Mouse (Mus musculus) fat pad, adult 2 months (tissue): ENCODE data around the gene Meis1.

Source experiments
- DNase-seq: peaks from one replicate; pipeline ENCODE4 v3.0.0-alpha.2; 2011; ENCODE audit warnings: low read depth, low spot score; ENCODE audit errors: extremely low read depth

The Meis1 gene

DNA sequence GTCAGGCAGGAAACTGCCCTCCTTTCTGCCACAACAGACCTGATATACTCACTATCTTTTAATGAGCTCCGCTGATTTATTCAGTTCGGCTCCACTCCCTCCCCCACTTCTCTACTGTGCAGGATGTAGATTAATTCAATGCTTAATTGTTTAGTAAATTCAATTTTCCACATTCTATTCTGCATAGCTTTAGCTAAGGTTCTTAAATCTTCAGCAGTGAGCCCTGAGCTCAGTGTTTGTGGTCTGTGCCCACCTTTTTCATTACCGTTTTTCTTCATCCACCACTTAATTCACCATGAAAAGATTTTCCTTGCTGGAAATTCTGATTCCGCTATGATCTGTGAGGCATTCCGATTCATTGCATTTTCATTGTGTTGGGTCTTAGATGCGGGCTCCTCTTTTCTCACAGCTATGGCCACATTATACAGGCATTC lies 28.5 kb downstream of the Meis1 start:
- no peak for DNase-seq

DNA sequence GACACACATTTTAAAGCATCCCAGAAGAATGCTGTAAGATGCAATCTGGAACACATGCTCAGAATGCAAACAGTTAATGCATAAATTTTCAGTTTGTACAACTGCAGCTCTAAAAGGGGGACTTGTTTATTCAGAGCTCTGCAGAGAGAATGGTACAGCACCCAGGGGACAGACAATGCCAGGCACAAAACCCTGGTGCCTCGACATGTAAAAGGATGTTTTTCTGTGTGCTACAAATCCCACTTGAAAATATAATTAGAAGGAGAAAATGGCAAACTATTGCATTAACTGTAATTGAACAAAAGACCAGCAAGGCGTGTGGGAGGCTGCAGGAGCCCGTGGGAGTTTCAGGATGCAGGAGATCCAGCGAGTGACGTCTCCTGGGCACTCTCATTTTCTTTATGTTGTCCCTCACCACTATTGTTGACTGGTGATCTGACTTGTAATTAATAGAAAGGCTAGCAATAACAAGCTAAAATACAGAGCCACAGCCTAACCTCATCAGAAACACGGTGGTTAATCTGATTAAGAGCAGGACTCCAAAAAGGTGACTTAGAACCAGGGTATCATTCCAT lies 29.0 kb downstream of the Meis1 start:
- DNase-seq, result no peak

DNA sequence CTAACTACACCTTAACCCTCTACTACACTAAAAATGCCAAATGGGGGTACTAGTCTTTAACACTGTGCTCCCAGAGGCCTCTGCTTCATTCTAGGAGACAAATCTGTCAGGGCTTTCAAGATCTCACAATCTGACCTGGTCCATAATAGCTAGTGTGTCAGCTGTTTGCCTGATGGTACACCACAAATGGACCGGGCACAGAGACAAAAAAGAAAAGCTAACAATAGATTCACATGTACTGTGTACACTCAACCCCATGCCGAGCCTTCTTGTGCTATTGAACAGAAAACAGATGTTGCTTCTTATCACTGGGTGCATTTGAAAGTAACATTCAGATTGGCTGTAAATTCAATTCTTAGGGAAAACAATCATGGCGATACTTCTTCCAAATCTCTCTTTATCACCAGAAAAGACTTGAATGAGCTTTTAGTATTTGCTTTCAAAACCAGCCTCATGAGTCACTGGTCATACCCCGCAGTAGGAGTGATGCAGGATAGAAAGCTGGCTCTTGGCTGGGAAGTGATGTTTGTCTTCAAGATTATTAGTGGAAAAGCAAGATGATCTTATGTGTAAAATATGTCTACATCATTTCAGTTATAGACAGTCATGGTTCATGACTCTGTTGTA lies 30.0 kb downstream of the Meis1 start:
- no peak for DNase-seq

DNA sequence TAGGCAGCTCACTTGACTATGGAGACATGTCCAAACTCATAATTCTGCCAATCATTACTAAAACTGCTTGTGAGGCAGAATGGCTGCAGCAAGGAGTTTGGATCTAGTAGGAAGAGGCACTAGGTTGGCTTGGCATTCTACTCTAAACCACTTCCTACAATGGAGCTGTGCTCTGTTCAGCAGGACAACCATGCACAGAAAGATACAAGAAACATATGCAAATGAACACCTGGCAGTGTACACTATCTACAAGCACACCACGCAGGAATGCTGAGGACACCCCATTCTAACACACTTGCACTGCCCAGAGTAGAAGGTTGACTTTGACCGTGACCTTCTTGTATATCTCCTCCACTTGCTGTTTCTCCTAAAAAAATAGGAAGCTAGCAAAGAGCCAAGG lies 35.0 kb downstream of the Meis1 start:
- DNase-seq, result no peak

DNA sequence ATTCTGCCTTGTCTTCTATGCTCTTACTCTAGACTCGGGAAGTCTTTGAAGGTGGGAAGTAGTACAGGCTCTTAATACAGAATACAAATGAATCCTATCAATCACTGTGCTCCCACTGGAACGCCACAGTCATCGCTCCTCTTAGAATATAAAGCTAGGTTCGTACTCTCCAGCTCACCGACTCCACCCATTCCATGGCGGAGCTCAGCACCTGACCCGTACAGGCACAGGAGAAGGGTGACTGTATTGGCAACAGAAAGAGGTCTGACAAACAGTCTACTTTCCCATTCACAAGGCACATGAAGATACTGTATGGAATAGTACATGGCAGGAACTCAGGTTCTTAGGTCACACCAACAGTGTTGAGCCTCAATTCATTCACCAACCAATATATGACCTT lies 35.5 kb downstream of the Meis1 start:
- DNase-seq, result no peak

DNA sequence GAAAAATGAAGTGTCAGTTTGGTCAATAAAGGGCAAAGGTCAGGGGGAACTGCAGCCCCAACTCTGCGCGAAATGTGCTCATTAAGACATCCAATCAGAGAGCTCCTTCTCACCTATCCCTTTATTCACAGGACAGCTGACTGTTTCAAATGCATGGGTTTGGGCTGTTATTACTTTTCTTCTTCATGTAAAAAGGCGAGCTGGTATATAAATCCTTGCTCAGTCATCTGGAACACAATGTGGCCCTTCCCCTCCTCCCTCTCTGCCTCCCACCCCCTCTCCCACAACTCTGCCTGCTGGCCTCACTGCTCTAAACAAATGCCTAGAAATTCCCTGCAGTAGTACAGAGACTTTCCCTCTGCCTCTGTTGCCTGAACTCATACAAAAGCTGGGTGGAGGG lies 36.5 kb downstream of the Meis1 start:
- DNase-seq, result no peak

DNA sequence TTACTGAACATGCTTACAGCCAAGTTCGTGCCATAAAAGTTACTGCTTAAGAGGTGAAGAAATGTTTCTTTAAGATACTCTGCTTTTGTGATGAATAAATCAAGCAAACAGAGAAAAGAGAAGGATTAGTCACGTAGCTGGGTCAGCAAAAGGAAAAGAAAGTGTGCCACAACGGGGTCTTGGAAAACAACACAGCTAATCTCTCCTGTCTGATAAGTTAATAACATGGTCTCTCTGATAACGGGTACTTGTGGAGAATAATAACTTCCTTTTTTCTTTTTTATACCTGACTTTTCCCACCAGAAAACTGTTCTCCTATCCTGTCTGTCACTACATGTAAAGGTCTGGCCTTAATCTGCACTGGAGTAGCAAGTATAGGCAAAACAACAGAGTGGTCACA lies 37.4 kb downstream of the Meis1 start:
- DNase-seq, result no peak

DNA sequence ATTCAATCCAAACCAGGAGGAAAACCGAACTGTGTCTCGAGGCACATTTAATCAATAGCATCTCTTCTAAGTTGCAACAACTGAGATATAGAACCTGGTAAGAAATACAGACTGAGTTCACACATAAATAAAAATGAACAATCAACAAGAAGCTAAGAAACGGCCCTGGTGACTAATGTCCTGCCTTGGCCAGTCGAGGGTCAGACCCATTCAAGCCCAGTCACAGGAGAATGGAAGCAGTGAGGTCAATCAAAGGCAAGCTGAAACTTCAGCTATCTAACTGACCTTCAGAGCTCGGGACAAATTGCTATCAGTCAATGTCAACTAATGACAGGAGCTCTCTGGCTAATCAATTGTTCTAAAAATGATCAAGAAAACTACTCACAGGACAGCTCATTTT lies 38.2 kb downstream of the Meis1 start:
- DNase-seq, result no peak

DNA sequence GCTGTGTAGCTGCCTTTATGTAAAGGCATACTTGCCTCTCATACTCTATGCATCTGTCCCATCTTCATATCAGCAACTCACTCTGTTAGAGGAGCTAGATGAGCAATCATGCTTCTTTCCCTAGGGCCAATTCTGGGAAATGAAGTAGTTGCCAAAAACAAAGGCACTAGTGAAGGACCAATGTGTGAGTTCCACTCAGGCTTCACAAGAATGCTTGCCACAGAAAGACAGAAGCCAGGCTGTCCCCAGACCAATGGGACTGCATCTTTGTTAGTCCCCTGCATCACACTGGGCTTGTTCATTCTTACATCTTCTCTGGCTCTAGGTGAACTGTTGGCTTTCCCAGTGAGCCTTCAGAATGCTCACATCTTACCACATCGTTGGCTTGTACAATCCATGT lies 43.7 kb downstream of the Meis1 start:
- DNase-seq, result no peak

DNA sequence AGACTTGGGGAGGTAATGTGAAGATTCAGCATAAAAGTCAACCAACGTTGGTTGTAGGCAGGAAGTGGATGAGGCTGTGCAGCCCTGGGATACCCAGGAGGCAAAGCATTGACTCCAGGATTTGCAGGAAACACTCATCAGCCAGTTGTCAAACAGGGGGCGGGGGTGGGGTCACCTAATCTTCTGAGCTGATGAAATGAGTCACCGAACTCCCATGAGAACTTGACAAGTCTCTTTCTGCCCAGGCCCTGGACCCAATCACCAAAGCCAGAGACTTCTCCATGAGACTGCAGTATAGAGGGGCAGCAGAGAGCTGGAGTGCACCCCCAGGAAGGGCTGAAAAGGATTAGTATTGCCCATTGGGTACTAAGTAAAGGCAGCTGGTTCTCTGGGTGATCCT lies 45.0 kb downstream of the Meis1 start:
- DNase-seq, result no peak

DNA sequence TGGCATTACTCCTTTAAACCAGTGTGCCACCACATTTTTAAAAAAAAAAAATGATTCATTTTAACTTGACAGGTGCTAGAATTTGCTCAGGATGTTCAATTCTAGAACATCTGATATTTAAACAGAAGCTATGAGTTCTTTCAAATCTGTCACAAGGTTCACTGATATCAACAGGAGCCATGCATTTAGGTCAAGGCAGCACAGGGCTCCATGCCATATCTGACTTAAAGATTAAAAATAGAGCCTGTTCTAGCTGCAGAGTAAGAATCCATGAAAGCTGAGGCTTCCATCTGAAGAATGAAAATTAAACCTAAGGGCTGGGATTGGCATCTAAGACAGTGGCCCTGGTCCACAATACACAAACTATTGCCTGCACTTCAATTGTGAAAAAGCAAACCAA lies 45.8 kb downstream of the Meis1 start:
- DNase-seq, result no peak

DNA sequence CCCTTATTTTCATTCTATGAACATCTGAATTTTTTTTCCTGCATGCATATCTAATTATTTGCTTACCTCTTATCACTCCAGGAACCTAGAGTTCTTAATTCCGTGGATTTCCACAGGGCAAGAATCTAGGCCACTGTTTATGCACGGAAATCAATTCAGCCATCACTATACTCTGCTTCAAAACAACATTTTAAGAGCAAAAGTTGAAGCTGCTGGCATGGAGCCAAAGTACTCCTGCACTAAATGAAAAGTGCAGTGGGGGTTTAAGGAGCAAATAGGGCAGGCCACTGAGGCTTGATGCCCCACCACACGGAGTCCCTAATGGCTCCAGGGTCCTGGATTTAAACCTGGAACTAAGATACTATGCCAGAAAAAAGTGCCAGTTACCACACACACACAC lies 47.2 kb downstream of the Meis1 start:
- DNase-seq, result no peak

DNA sequence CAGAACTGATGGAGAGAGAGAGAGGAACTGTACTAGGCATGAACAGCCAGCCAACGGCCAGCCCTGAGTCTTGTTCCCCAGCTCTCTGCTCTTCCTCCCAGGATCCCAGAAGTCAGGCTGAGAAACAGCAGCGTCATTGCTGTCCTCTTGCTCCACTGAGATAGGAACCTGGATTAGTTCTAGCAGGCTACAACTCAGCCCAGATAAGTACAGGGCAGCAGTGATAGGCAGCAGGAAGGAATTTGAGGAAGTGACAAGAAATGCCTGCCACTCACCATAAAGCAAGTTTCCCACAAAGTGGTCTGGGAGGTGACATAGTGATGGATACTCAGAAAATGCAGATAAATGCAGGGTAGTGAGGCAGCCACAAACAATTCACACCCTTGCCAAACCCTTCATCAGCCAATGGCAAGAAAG lies 48.9 kb downstream of the Meis1 start:
- DNase-seq, result no peak

DNA sequence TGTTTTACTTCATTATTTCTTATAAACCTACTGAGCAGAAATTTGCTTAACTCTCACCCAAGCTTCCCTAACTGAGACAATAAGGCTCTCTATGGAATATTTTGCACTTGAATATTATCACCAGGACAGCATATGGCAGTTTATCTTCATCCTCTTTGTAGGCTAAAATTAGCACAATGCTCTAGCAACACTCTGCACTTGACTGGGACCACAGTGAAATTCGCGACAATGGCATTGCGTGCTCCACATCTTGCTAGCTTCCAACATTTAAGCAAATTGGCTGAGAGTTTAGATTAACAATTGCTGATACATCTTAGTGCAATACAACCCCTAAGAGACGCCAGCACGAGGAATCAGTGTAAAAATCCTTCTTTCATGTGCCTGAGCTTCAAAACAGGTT lies 54.4 kb downstream of the Meis1 start:
- no peak for DNase-seq

DNA sequence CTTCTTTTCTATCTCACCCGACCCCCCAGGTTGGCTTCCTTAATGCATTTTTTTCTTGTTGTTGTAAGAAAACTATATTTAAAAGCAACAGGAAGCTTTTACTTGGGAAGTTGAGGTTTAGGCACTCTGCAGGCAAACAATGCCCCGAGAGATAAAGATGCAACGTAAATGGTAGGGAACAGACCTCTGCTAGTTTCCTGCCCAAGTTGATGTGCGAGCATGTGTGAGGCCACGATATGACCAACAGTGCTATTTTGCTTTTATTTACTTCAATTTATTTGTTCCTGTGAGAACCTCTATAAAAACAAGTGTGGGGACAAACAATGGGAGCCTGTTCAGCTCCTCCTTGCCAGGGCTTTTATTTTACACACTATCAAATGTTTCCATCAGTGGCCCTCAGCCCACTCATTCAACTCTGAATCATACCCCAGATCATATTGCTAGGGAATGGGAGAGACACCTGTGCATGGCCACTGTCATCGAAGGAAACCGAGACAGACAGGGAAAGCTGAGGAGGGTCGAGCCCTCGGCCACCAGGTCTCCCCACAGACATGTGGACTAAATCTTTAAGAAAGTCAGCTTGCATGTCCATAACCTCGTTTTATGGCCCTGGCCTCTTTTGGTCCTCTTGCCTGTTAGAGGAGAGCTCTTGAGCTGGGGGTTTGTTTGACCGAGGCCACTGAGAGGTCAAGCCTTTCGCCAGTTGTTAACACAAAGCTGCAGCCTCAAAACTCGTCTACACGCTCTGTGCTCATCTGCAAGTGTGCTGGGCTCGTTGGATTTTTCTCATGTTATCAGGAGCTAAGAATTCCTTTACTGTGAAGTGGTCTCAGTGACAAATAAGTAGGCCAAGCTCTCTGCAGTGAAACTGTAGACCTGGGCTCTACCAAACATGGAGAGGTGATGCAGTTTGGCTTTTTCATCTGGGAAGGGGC lies 55.3 kb downstream of the Meis1 start:
- no peak for DNase-seq

DNA sequence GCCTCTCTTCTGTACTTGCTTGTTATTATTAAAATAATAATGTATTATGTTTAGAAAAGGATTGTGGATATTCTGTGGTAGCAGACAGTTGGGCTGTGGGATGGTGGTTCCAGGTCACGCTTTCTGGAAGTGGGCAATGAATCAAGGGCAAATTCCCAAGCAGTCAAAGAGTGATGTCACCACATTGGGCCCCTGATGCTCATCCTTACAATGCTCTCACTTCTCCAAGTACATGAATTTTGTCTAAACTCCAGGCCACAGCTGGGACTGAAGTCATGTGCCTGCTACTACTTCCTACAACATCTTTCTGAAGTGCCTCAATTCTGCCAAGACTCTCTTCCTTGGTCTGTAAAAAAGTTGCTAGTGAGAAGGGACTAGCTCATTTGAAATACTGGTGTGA lies 59.3 kb downstream of the Meis1 start:
- no peak for DNase-seq

DNA sequence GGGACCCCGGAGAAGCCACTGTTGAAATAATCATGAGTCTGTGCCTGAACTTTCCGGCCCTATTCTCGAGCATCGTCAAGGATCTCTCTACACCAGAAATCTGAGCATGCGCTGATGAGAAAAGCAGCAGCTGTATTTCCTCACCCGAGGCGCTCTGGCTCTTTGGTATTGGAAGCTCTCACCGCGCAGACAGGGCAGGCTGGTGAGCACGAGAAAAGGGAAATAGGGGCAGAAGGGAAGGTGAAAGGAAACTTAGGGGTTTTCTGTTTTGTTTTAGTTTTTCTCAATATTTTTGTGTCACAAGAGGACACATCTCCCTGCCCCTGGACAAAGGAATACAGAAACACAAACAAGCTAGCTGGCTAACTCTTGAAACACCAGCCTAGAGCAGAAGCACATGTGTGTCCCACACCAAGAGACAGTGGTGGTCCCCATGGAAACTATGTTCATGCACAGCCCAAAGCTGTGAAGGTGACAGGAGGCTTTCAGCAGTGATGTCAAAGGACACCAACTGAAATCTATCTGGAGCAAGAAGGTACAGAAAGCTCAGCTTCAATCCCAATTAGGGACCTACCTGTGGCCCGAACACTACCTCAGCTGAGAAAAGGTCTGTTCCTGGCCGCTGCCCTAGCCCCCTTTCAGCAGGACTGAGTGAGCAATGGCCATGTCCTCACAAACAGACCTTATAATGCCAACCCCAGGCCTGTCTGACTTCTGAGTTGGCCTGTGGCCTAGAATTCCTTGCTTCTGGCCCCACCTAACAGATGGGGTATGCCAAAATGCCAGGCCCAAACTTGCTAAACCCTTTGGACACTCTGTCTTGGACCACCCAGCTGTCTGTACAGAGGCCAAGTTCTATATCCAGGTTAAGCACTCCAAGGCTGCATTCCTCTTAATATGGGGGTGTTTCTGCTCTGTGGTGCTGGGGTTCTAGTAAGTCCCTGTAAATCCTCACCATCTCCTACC lies 60.7 kb downstream of the Meis1 start:
- DNase-seq, result peak; percentile 76

DNA sequence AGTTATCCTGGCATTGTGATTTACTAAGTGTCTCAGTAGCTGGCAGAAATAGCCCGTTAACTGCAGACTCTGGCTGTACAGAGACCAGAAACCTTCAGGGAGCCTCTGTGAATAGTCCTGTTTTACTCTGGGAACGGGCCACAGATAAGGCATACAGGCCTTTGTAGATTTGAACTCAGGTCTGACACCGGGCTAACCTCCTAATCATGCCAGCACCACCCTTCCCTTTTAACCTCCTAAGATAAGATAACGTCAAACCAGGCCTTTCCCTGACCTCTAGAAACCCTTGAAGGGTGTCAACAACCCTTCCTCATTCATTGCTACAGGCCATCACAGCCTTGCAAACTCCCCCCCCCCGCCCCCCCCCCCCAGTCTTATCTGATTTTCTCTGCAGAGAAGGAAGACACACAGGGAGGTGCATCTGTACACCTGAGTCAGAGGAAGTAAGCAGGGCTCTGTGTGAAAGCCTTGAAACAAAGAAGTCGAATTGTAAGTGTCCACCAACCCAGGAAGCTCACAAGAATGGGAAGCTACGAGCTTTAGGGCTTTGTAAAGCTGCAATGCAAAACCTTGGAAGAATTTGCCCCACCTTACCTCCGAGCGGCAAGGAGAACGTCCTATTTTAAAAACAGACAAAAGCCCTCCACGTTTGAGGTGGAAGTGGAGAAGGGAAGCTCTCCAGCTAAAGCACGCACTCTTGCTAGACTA lies 61.5 kb downstream of the Meis1 start:
- no peak for DNase-seq

DNA sequence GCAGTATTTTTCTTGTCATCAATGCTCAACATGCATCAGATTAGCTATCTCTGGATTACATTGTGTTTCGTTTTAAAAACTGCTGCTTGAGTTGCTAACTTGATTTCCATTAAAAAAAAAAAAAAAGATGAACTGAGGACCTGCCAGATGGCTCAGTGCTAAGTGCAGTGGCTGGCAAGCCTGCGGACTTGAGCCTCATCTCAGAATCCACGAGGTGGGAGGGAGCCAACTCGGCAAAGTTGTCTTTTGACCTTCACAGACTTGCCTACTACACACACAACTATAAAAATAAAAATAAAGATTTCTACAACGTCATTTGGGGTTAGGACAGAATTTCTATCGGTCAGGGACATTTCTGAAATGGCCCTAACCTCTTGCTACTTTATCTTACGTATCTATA lies 62.8 kb downstream of the Meis1 start:
- DNase-seq, result no peak

DNA sequence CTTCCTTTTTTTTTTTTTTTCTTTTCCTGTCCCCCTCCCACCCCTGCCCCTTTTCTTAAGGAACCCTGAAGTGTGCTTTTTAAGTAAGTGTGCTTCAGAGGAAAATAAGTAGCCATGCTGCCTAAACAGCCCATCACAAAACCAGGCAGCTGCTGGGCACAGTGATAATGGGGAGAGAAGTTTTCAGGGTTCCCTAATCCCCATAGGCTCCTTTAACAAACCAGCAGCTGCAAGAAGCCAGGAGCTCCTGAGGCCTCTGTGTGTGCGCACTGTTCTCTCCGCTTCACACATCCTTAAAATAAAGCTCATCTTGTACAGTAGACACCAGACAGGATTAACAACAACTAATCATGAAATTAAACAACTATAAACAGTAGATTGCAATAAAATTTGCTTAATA lies 63.9 kb downstream of the Meis1 start:
- DNase-seq, result no peak
